In genomic region chr3:121521633-121522125, GRCm38 (mm10) we compare ENCODE assay signal across 17 mouse cellular contexts.
"Had no signal": no experiment of that assay in that cellular context is flagged by ENCODE, and none has a peak within 500 bp of the region (broad histone marks: within the 10 kb centered on the region; RNA-seq: fewer than 3 reads in every experiment).

No protein-coding gene starts in this region.

- H3K4me1 ChIP-seq: midbrain, embryonic 13.5 days; midbrain, embryonic 15.5 days; neural tube, embryonic 12.5 days had no signal

- H3K4me2 ChIP-seq: lung, embryonic 14.5 days; midbrain, embryonic 11.5 days; midbrain, embryonic 13.5 days; midbrain, embryonic 15.5 days; neural tube, embryonic 12.5 days had no signal

- H3K9ac ChIP-seq: lung, embryonic 14.5 days; midbrain, embryonic 13.5 days; midbrain, embryonic 15.5 days; neural tube, embryonic 12.5 days had no signal

- ATAC-seq: midbrain, embryonic 13.5 days; midbrain, embryonic 15.5 days had no signal

- H3K27me3 ChIP-seq: midbrain, embryonic 13.5 days; midbrain, embryonic 15.5 days; neural tube, embryonic 12.5 days had no signal

- H3K4me3 ChIP-seq: megakaryocyte, embryonic 14.5 days; midbrain, embryonic 13.5 days; midbrain, embryonic 15.5 days; neural tube, embryonic 12.5 days had no signal

- H3K36me3 ChIP-seq: midbrain, embryonic 13.5 days; midbrain, embryonic 15.5 days; neural tube, embryonic 12.5 days had no signal

- H3K27ac ChIP-seq: midbrain, embryonic 13.5 days; midbrain, embryonic 15.5 days; neural tube, embryonic 12.5 days had no signal

- DNase-seq: lung, adult 18-20 months; lung, embryonic 14.5 days; lung, postnatal 10 days; lung, postnatal 4 days; retina, postnatal 1 day; right cerebral cortex, adult 18-20 months; right cerebral cortex, postnatal 25 days; right cerebral cortex, postnatal 4 days; spleen, adult 18-20 months; thymus, adult 2 months; thymus, postnatal 25 days; thymus, postnatal 4 days had no signal

- H3K9me3 ChIP-seq: midbrain, embryonic 13.5 days; midbrain, embryonic 15.5 days; neural tube, embryonic 12.5 days had no signal
